Mouse (Mus musculus) intestine, embryonic 14.5 days (tissue): ENCODE measurements around the gene Inha. TPM values are rescaled to one million over a fixed set of nuclear protein-coding genes. Genes with fewer than 3 reads are reported as not detected.

Source experiments
- ATAC-seq: fragments of 200-750 bp; cut with Nextera tagmentation; replicated peaks from 2 replicates; pipeline ENCODE4 v1.8.0; 2017; ENCODE audit warnings: low read depth, moderate number of reproducible peaks, moderate TSS enrichment, moderate library complexity; ENCODE audit not compliant: low FRiP score, low TSS enrichment
- DNase-seq: peaks from one replicate; pipeline ENCODE4 v3.0.0-alpha.2; 2018; ENCODE audit warnings: low spot score
- H3K27ac ChIP-seq: fragments of 300-500 bp; sonication (generic); 2 replicates; pipeline ENCODE4 v1.5.1; 2014; ENCODE audit warnings: low read depth, mild to moderate bottlenecking, control low read depth
- H3K27me3 ChIP-seq: fragments of 300-500 bp; sonication (generic); replicated peaks from 2 replicates; pipeline ENCODE4 v1.6.1; 2014; ENCODE audit warnings: low read length, control low read depth; ENCODE audit not compliant: control insufficient read depth, insufficient read depth
- H3K36me3 ChIP-seq: fragments of 300-500 bp; sonication (generic); 2 replicates; pipeline ENCODE4 v1.6.1; 2014; ENCODE audit warnings: low read length, control low read depth; ENCODE audit not compliant: control insufficient read depth, insufficient read depth
- H3K4me1 ChIP-seq: fragments of 300-500 bp; sonication (generic); replicated peaks from 2 replicates; pipeline ENCODE4 v1.6.1; 2014; ENCODE audit warnings: low read length, control low read depth, mixed read lengths; ENCODE audit not compliant: control insufficient read depth, insufficient read depth
- H3K4me2 ChIP-seq: fragments of 300-500 bp; sonication (generic); 2 replicates; pipeline ENCODE4 v1.6.1; 2014; ENCODE audit warnings: low read length
- H3K4me3 ChIP-seq: fragments of 300-500 bp; sonication (generic); 2 replicates; pipeline ENCODE4 v1.5.1; 2014; ENCODE audit warnings: low read depth, low read length, control low read depth, mixed read lengths
- H3K9ac ChIP-seq: fragments of 300-500 bp; sonication (generic); 2 replicates; pipeline ENCODE4 v1.6.1; 2014; ENCODE audit warnings: mild to moderate bottlenecking, low read length
- H3K9me3 ChIP-seq: fragments of 300-500 bp; sonication (generic); 2 replicates; pipeline ENCODE4 v1.6.1; 2016; ENCODE audit warnings: low read length, control low read depth; ENCODE audit not compliant: control insufficient read depth
- WGBS: fragments of 180-500 bp; shearing (Covaris S2); extraction: QIAGEN DNeasy Blood & Tissue Kit; methylation state at CpG from one replicate; pipeline ENCODE4 v1.1.7; 2014; 5-methylcytosine and 5-hydroxymethylcytosine counted together
- polyA plus RNA-seq: library from polyadenylated mRNA; unstranded; fragments of >200 nt; fragmentation: Nextera tagmentation; extraction: Ambion mirVana; gene quantifications from 2 replicates; pipeline ENCODE4 v1.2.1, GENCODE M21; 2014

Gene Inha
- polyA plus RNA-seq, 1 experiment from 2014 or later: 3.9 TPM

GRCm38 (mm10) chr1:75480735-75481134 lies 26.1 kb upstream of the Inha start:
- peaks cover 15% of the 10 kb centered on the region; the same call in 1 of the 2 replicates for H3K4me1 ChIP-seq
- H3K9me3 ChIP-seq: no peaks in the 10 kb centered on the region
- H3K27me3 ChIP-seq: peaks cover 43% of the 10 kb centered on the region
- DNase-seq: no peak
- WGBS: 84% methylated on average over 7 of the region's 7 CpGs
- no peak overlapping the region for H3K9ac ChIP-seq
- H3K4me2 ChIP-seq: no peak overlapping the region
- H3K4me3 ChIP-seq: no peak overlapping the region
- H3K27ac ChIP-seq: no peak overlapping the region
- peaks cover 12% of the 10 kb centered on the region for H3K36me3 ChIP-seq
- ATAC-seq: no peak

GRCm38 (mm10) chr1:75486561-75486960 lies 20.3 kb upstream of the Inha start:
- 10% methylated on average over 24 of the region's 24 CpGs for WGBS
- Histone ChIP-seq H3K27me3 (peaks cover 45% of the 10 kb centered on the region), H3K9me3 (no peaks in the 10 kb centered on the region), H3K4me2 (peak overlapping the region; percentile 77), H3K36me3 (peaks cover 28% of the 10 kb centered on the region), H3K4me1 (peaks cover 14% of the 10 kb centered on the region; the same call in 1 of the 2 replicates), H3K4me3 (peak overlapping the region; percentile 50; the same call in 1 of the 2 replicates), H3K9ac (no peak overlapping the region), H3K27ac (no peak overlapping the region)
- DNase-seq (no peak), ATAC-seq (no peak)

- H3K36me3 ChIP-seq: peaks cover 33% of the 10 kb centered on the region
- peak overlapping the region; percentile 77 for H3K4me2 ChIP-seq
- no peaks in the 10 kb centered on the region for H3K9me3 ChIP-seq
- H3K4me1 ChIP-seq: peaks cover 14% of the 10 kb centered on the region; the same call in 1 of the 2 replicates
- H3K4me3 ChIP-seq: peak overlapping the region; percentile 50
- H3K9ac ChIP-seq: peak overlapping the region; percentile 36
- H3K27me3 ChIP-seq: peaks cover 41% of the 10 kb centered on the region
- WGBS: 2% methylated on average over 13 of the region's 13 CpGs
- DNase-seq (no peak), ATAC-seq (peak; percentile 11; the same call in 1 of the 2 replicates)
- no peak overlapping the region for H3K27ac ChIP-seq
Observed at GRCm38 (mm10) chr1:75487040-75487404, 19.9 kb upstream of the Inha start.

GRCm38 (mm10) chr1:75487405-75488161 lies 19.3 kb upstream of the Inha start:
- H3K4me3 ChIP-seq: peak overlapping the region; percentile 50
- H3K27ac ChIP-seq: no peak overlapping the region
- peak; percentile 92 for DNase-seq
- peak overlapping the region; percentile 36 for H3K9ac ChIP-seq
- peaks cover 14% of the 10 kb centered on the region; the same call in 1 of the 2 replicates for H3K4me1 ChIP-seq
- peaks cover 36% of the 10 kb centered on the region for H3K27me3 ChIP-seq
- under 1% methylated on average over 56 of the region's 62 CpGs for WGBS
- peak overlapping the region; percentile 77 for H3K4me2 ChIP-seq
- H3K36me3 ChIP-seq: peaks cover 38% of the 10 kb centered on the region
- H3K9me3 ChIP-seq: no peaks in the 10 kb centered on the region
- ATAC-seq: peak; percentile 80

- ATAC-seq (no peak), DNase-seq (no peak)
- H3K4me2 ChIP-seq: no peak overlapping the region
- no peaks in the 10 kb centered on the region for H3K9me3 ChIP-seq
- 88% methylated on average over 34 of the region's 34 CpGs for WGBS
- H3K27ac ChIP-seq: no peak overlapping the region
- H3K4me3 ChIP-seq: no peak overlapping the region
- peaks cover 14% of the 10 kb centered on the region; the same call in 1 of the 2 replicates for H3K4me1 ChIP-seq
- peaks cover 14% of the 10 kb centered on the region for H3K27me3 ChIP-seq
- no peak overlapping the region for H3K9ac ChIP-seq
- H3K36me3 ChIP-seq: peaks cover 44% of the 10 kb centered on the region
Observed at GRCm38 (mm10) chr1:75490785-75491551, 15.9 kb upstream of the Inha start.

- Histone ChIP-seq H3K9me3 (no peaks in the 10 kb centered on the region), H3K4me3 (no peak overlapping the region), H3K4me2 (no peak overlapping the region), H3K4me1 (peaks cover 5% of the 10 kb centered on the region; the same call in 1 of the 2 replicates), H3K36me3 (peaks cover 61% of the 10 kb centered on the region), H3K27ac (no peak overlapping the region), H3K9ac (no peak overlapping the region), H3K27me3 (no peaks in the 10 kb centered on the region)
- ATAC-seq (no peak), DNase-seq (no peak)
- WGBS: 62% methylated on average over 24 of the region's 24 CpGs
Observed at GRCm38 (mm10) chr1:75492579-75493170, 14.2 kb upstream of the Inha start.

- DNase-seq (peak; percentile 80), ATAC-seq (no peak; the same call in 1 of the 2 replicates)
- Histone ChIP-seq H3K4me1 (no peaks in the 10 kb centered on the region), H3K36me3 (peaks cover 72% of the 10 kb centered on the region), H3K4me3 (no peak overlapping the region), H3K27me3 (no peaks in the 10 kb centered on the region), H3K4me2 (no peak overlapping the region), H3K27ac (no peak overlapping the region), H3K9me3 (no peaks in the 10 kb centered on the region), H3K9ac (no peak overlapping the region)
- WGBS: 52% methylated on average over 12 of the region's 12 CpGs
Observed at GRCm38 (mm10) chr1:75494878-75495548, 11.9 kb upstream of the Inha start.

GRCm38 (mm10) chr1:75498897-75499296 lies 8.0 kb upstream of the Inha start:
- Histone ChIP-seq H3K27me3 (no peaks in the 10 kb centered on the region), H3K27ac (no peak overlapping the region), H3K9ac (no peak overlapping the region), H3K4me2 (no peak overlapping the region), H3K9me3 (no peaks in the 10 kb centered on the region), H3K36me3 (peaks cover 83% of the 10 kb centered on the region), H3K4me1 (peaks cover 6% of the 10 kb centered on the region; the same call in 1 of the 2 replicates), H3K4me3 (no peak overlapping the region)
- 88% methylated on average over 4 of the region's 4 CpGs for WGBS
- no peak for DNase-seq
- no peak for ATAC-seq
